Mouse (Mus musculus) megakaryocyte-erythroid progenitor cell, adult 5-6 weeks (primary cell): ENCODE results near the gene Enpp6. TPM values are rescaled to one million over a fixed set of nuclear protein-coding genes. Genes with fewer than 3 reads are reported as not detected.
"Not testable (repeated sequence)": the region's sequence is repeated elsewhere in the genome, so short reads cannot be mapped to it uniquely, and the experiment has no call there.

Source experiments
- ATAC-seq: replicated peaks from 2 replicates; pipeline ENCODE4 v1.8.0; 2016; ENCODE audit warnings: mild to moderate bottlenecking, inconsistent platforms; ENCODE audit not compliant: severe bottlenecking, poor library complexity, low FRiP score, low TSS enrichment
- total RNA-seq, 2 experiments: library from RNA; stranded (forward) in 1 of 2; stranded (reverse) in 1 of 2; fragments of 200-1000, 215-1000 nt in 1 of 2; fragments of >200 nt in 1 of 2; fragmentation: Nextera tagmentation in 1 of 2; gene quantifications; 2 replicates each; pipeline ENCODE4 v1.2.3; 2014 to 2017

Gene Enpp6
- total RNA-seq, 2 experiments from 2014 or later: 1.7 TPM; not detected in 1

- no peak for ATAC-seq
These were observed 4.4 kb downstream of the Enpp6 start for GRCm38 (mm10) chr8:46991081-46991480.

- ATAC-seq: no peak
These were observed 5.9 kb downstream of the Enpp6 start for GRCm38 (mm10) chr8:46992579-46992978.

GRCm38 (mm10) chr8:46995931-46996664 lies 9.4 kb downstream of the Enpp6 start:
- ATAC-seq: no peak

GRCm38 (mm10) chr8:47005676-47006075 lies 19.0 kb downstream of the Enpp6 start:
- ATAC-seq: no peak

- no peak for ATAC-seq
These were observed 20.1 kb downstream of the Enpp6 start for GRCm38 (mm10) chr8:47006785-47007184.

- no peak for ATAC-seq
These were observed 21.6 kb downstream of the Enpp6 start for GRCm38 (mm10) chr8:47008220-47008773.

GRCm38 (mm10) chr8:47016268-47016946 lies 29.7 kb downstream of the Enpp6 start:
- ATAC-seq: peak; percentile 88

- no peak for ATAC-seq
These were observed 34.5 kb downstream of the Enpp6 start for GRCm38 (mm10) chr8:47021135-47021555.

GRCm38 (mm10) chr8:47024612-47025011 lies 37.9 kb downstream of the Enpp6 start:
- ATAC-seq: no peak

- ATAC-seq: no peak
These were observed 40.3 kb downstream of the Enpp6 start for GRCm38 (mm10) chr8:47026841-47027490.

- ATAC-seq: no peak
These were observed 41.8 kb downstream of the Enpp6 start for GRCm38 (mm10) chr8:47028474-47028873.

- no peak for ATAC-seq
These were observed 43.6 kb downstream of the Enpp6 start for GRCm38 (mm10) chr8:47030321-47030720.

- ATAC-seq: no peak
These were observed 45.4 kb downstream of the Enpp6 start for GRCm38 (mm10) chr8:47032081-47032480.

- no peak for ATAC-seq
These were observed 47.3 kb downstream of the Enpp6 start for GRCm38 (mm10) chr8:47033976-47034375.

GRCm38 (mm10) chr8:47036501-47036900 lies 49.8 kb downstream of the Enpp6 start:
- no peak for ATAC-seq

- no peak for ATAC-seq
These were observed 50.7 kb downstream of the Enpp6 start for GRCm38 (mm10) chr8:47037405-47037804.

- ATAC-seq: not testable (repeated sequence)
These were observed 53.5 kb downstream of the Enpp6 start for GRCm38 (mm10) chr8:47040215-47040614.

GRCm38 (mm10) chr8:47046340-47046739 lies 59.7 kb downstream of the Enpp6 start:
- ATAC-seq: no peak

GRCm38 (mm10) chr8:47047146-47047545 lies 60.5 kb downstream of the Enpp6 start:
- ATAC-seq: no peak

GRCm38 (mm10) chr8:47048584-47048983 lies 61.9 kb downstream of the Enpp6 start:
- ATAC-seq: no peak
